Mouse (Mus musculus) ES-E14 (cell line): ENCODE measurements at regions not wholly inside any gene's neighbourhood (a gene's known extent, or its start where the extent isn't known, plus 50 kb on each side); places are given as distances from the start of the nearest gene placed in this dataset.

Experiments used
- MAFK ChIP-seq: IDR thresholded peaks from 2 replicates; pipeline ENCODE4 v1.6.1; 2014; ENCODE audit warnings: mild to moderate bottlenecking, low read depth, low read length, inconsistent platforms; ENCODE audit not compliant: insufficient read depth
- ZC3H11A ChIP-seq: IDR thresholded peaks from 2 replicates; pipeline ENCODE4 v1.6.1; 2012; ENCODE audit warnings: low read depth, mild to moderate bottlenecking, inconsistent platforms, low read length, borderline replicate concordance
- ZNF384 ChIP-seq: IDR thresholded peaks from 2 replicates; pipeline ENCODE4 v1.6.1; 2012; ENCODE audit warnings: low read depth, low read length, inconsistent platforms

DNA sequence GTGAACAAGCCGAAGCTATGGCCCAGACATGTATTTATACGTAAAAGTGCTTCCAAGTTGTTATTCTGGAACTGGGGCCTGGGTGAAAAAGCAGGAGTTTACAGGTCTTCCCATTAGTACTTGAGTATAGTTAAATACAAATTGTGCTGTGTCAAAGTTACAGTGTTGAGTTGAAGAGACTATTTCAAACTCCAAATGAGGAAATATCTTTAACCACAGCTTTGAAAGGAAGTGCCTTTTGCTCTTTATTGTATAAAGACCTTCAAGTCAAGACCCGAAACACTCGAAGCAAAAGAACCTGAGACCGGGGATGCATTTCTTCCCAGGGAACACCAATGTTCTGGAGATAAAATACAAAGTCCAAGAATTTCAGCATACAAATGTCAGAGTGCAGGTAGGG is 144.8 kb downstream of the Cog6 start:
- TF ChIP-seq ZC3H11A = no peak
- no peak for TF ChIP-seq ZNF384
- TF ChIP-seq MAFK = no peak
